Mouse (Mus musculus) heart, adult 2 months (tissue): Measurements from ENCODE around the gene Arxes2.

Experiments used
- CTCF ChIP-seq: fragments of 200-600 bp; IDR thresholded peaks from 2 replicates; pipeline ENCODE4 v1.8.1; 2022; ENCODE audit warnings: antibody characterized with exemption, mild to moderate bottlenecking, moderate library complexity
- EP300 ChIP-seq: fragments of 200-500 bp; IDR thresholded peaks from 2 replicates; pipeline ENCODE4 v1.6.1; 2011; ENCODE audit warnings: low read depth, low read length, control low read depth; ENCODE audit not compliant: insufficient read depth
- POLR2A ChIP-seq: fragments of 200-500 bp; IDR thresholded peaks from 2 replicates; pipeline ENCODE4 v1.6.1; 2011; ENCODE audit warnings: mild to moderate bottlenecking, low read depth, low read length, control low read depth; ENCODE audit not compliant: insufficient read depth

DNA sequence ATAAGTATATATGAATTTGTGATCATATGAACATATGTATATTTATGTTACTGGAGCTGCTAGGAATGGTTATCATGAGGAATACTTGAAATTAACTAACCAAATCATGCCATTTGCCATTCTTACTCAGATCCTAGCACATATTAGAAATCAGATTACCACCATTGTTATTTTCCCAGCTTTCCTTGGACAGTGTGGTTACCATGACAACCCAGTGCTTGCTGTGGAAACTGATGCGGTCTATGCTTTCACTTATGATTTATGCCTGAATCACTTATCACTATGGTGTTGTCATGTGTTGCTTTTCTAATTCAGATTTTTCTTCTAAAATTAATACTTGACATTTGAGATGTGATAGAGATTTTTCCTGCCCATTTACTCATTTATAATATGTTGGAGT lies 36.7 kb downstream of the Arxes2 start:
- TF ChIP-seq POLR2A, result no peak
- no peak for TF ChIP-seq CTCF
- no peak for TF ChIP-seq EP300
